Mouse (Mus musculus) midbrain, embryonic 12.5 days (tissue): ENCODE data around the gene Aff3. TPM values are rescaled to one million over a fixed set of nuclear protein-coding genes. Genes with fewer than 3 reads are reported as not detected.
A peak's percentile ranks its signal among the peaks of the same experiment; 100 is the strongest.

Experiments used
- ATAC-seq: fragments of 200-750 bp; cut with Nextera tagmentation; 2 replicates; pipeline ENCODE4 v1.8.0; 2017; ENCODE audit warnings: low read depth, moderate TSS enrichment, moderate library complexity; ENCODE audit not compliant: low FRiP score
- H3K27ac ChIP-seq: fragments of 300-500 bp; sonication (generic); replicated peaks from 2 replicates; pipeline ENCODE4 v1.5.1; 2016; ENCODE audit warnings: mild to moderate bottlenecking
- H3K27me3 ChIP-seq: fragments of 300-500 bp; sonication (generic); 2 replicates; pipeline ENCODE4 v1.6.1; 2016; ENCODE audit warnings: mild to moderate bottlenecking
- H3K36me3 ChIP-seq: fragments of 300-500 bp; sonication (generic); 2 replicates; pipeline ENCODE4 v1.6.1; 2016
- H3K4me1 ChIP-seq: fragments of 300-500 bp; sonication (generic); 2 replicates; pipeline ENCODE4 v1.6.1; 2016
- H3K4me2 ChIP-seq: fragments of 300-500 bp; sonication (generic); replicated peaks from 2 replicates; pipeline ENCODE4 v1.6.1; 2016; ENCODE audit warnings: mild to moderate bottlenecking, moderate library complexity
- H3K4me3 ChIP-seq: fragments of 300-500 bp; sonication (generic); 2 replicates; pipeline ENCODE4 v1.5.1; 2016; ENCODE audit warnings: mild to moderate bottlenecking
- H3K9ac ChIP-seq: fragments of 300-500 bp; sonication (generic); replicated peaks from 2 replicates; pipeline ENCODE4 v1.6.1; 2016; ENCODE audit warnings: mild to moderate bottlenecking, moderate library complexity
- H3K9me3 ChIP-seq: fragments of 300-500 bp; sonication (generic); 2 replicates; pipeline ENCODE4 v1.6.1; 2016; ENCODE audit warnings: mild to moderate bottlenecking
- WGBS: fragments of 180-500 bp; shearing (Covaris S2); methylation state at CpG from one replicate; pipeline ENCODE4 v1.1.7; 2016; 5-methylcytosine and 5-hydroxymethylcytosine counted together
- polyA plus RNA-seq: library from polyadenylated mRNA; unstranded; fragments of >200 nt; fragmentation: Nextera tagmentation; extraction: Ambion mirVana; gene quantifications from 2 replicates; pipeline ENCODE4 v1.2.1, GENCODE M21; 2016

Gene Aff3
- polyA plus RNA-seq, 1 experiment from 2014 or later: 25.4 TPM

DNA sequence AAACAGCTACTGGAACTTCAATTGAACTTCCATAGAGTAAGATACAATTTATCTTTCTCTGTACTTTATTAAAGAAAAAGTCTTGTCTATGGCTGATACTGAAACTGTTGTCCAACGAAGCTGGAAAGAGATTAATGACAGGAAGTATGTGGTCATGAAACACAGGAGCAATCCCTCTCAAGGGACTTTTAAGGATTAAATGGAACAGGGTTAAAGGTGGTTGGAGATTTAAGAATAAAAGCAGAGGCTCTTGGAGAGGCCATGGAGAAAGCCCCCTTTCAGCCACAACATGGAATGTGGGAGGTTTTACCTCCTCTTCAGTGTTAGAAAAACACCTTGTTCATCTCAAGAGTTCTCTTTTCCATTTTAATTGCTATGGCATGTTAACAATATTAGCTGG is 148.5 kb downstream of the Aff3 start:
- ATAC-seq: no peak
- H3K4me1 ChIP-seq: peaks cover 15% of the 10 kb centered on the region
- 0 out of 2 replicates have a peak, but pooled peaks cover under 1% of the 10 kb centered on the region for H3K9me3 ChIP-seq
- H3K36me3 ChIP-seq: peaks cover 2% of the 10 kb centered on the region
- no peak overlapping the region for H3K27ac ChIP-seq
- no peak overlapping the region for H3K4me3 ChIP-seq
- no peak overlapping the region for H3K4me2 ChIP-seq
- no peaks in the 10 kb centered on the region for H3K27me3 ChIP-seq
- no peak overlapping the region for H3K9ac ChIP-seq
- WGBS: 48% methylated on average over 1 of the region's 1 CpGs

- no peak overlapping the region for H3K4me3 ChIP-seq
- ATAC-seq: no peak
- H3K9me3 ChIP-seq: no peaks in the 10 kb centered on the region
- no peak overlapping the region for H3K9ac ChIP-seq
- H3K27ac ChIP-seq: no peak overlapping the region
- no peaks in the 10 kb centered on the region for H3K36me3 ChIP-seq
- peaks cover 17% of the 10 kb centered on the region for H3K4me1 ChIP-seq
- H3K27me3 ChIP-seq: no peaks in the 10 kb centered on the region
- H3K4me2 ChIP-seq: no peak overlapping the region
- 60% methylated on average over 4 of the region's 4 CpGs for WGBS
Observed at GRCm38 (mm10) chr1:38514634-38515011, 150.1 kb downstream of the Aff3 start.

DNA sequence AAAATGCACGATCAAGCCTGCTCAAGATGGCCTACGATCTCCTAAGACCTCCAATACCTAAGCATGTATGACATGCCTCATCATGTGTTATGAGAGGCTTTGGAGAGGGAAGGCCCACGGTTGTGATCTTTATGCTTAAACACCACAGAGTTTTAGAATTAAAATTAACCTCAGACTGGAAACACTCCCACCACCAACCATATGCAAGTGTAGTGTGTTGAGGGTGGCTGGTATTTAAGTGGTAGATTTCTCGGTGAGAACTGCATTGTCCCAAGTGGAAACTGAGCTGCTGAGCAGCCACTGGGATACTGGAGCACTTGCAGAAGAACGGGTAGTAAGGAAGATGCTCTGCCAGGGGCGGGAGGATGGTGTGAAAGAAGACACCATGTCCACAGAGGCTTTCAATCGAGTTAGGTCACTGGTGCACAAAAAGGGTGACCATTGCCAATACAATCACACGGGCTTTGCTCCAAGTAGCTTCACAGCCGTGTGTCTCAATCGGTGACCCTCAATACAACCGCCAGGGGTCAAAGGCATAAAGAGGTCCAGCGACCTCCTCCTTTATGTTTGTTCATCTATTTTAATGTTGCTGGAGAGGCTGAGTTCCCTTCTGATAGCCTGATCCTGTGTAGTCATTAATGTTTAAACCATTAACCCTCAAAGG is 150.7 kb downstream of the Aff3 start:
- Histone ChIP-seq H3K4me1 (peaks cover 17% of the 10 kb centered on the region), H3K27me3 (no peaks in the 10 kb centered on the region), H3K9me3 (no peaks in the 10 kb centered on the region), H3K36me3 (no peaks in the 10 kb centered on the region), H3K4me3 (no peak overlapping the region), H3K4me2 (no peak overlapping the region), H3K27ac (no peak overlapping the region), H3K9ac (no peak overlapping the region)
- ATAC-seq: no peak
- WGBS: 62% methylated on average over 12 of the region's 12 CpGs

DNA sequence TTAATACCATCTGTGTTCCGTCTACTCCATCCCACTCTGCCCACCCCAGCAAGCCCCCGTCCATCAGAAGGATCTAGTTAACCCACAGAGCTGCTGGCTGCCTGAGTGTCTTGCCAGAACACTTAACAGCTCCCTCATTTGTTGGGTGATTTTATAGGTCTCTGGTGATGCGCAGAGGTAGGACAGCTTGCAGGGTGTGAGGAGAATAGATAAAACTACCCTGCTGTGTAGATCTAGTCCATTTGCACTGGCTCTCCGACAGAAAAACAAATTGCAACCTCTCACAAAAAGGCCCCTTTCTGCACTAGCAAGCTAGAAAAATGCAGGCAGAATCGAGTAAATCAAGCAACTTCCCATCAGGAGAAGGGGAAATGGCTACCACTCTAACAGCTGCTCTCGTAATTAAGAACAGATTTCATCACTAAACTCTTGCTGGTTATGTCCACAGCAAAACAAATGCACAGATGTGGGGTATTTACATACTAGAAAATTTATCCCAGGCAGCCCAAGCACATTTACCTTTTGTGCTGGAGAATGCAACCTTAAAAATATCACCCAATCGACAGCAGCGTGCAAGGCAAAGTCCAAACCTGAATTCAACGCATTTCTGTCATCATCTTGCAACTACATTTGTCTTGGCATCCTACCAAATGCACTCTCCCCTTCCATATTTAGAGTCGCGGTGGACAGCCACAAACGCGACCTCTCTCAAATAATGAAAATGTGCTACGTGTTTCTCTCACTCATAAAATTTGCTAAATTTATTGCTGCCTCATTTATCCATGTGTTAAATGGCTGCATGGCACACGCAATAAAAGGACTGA is 152.3 kb downstream of the Aff3 start:
- H3K36me3 ChIP-seq: no peaks in the 10 kb centered on the region
- no peak for ATAC-seq
- H3K4me2 ChIP-seq: no peak overlapping the region
- H3K4me1 ChIP-seq: peaks cover 17% of the 10 kb centered on the region
- H3K4me3 ChIP-seq: no peak overlapping the region
- H3K9me3 ChIP-seq: no peaks in the 10 kb centered on the region
- peak overlapping the region; percentile 42; the same call in 1 of the 2 replicates for H3K27ac ChIP-seq
- whole genome bisulfite sequencing: 68% methylated on average over 15 of the region's 15 CpGs
- H3K9ac ChIP-seq: no peak overlapping the region
- H3K27me3 ChIP-seq: no peaks in the 10 kb centered on the region

GRCm38 (mm10) chr1:38511076-38511475 is 153.7 kb downstream of the Aff3 start:
- H3K27me3 ChIP-seq: no peaks in the 10 kb centered on the region
- H3K9me3 ChIP-seq: no peaks in the 10 kb centered on the region
- 67% methylated on average over 5 of the region's 5 CpGs for WGBS
- H3K4me3 ChIP-seq: no peak overlapping the region
- H3K4me2 ChIP-seq: no peak overlapping the region
- H3K4me1 ChIP-seq: peaks cover 17% of the 10 kb centered on the region
- no peak overlapping the region; the same call in 1 of the 2 replicates for H3K27ac ChIP-seq
- H3K9ac ChIP-seq: no peak overlapping the region
- ATAC-seq: no peak
- H3K36me3 ChIP-seq: no peaks in the 10 kb centered on the region

DNA sequence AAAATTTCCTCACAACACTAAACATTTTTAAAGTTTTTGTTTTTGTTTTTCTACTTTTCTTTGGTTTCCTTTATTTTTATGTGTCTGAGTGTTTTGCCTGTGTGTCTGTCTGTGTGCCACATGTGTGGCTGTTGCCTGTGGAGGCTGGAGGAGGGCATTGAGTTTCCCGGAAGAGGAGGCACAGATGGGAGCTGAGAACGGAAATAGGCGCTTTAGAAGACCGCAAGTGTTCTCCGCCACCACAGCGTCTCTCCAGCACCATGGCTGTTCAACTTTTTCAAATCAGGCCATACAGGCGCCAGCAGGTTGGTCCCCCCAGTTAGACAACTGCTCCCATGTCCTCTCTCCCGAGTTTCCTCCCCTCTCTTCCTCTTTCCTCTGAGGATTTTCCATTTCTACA is 155.5 kb downstream of the Aff3 start:
- H3K9ac ChIP-seq: no peak overlapping the region
- H3K9me3 ChIP-seq: no peaks in the 10 kb centered on the region
- H3K4me2 ChIP-seq: no peak overlapping the region
- WGBS: 83% methylated on average over 8 of the region's 8 CpGs
- H3K27me3 ChIP-seq: no peaks in the 10 kb centered on the region
- H3K4me1 ChIP-seq: peaks cover 17% of the 10 kb centered on the region
- no peak overlapping the region for H3K4me3 ChIP-seq
- no peak for ATAC-seq
- no peaks in the 10 kb centered on the region for H3K36me3 ChIP-seq
- H3K27ac ChIP-seq: no peak overlapping the region

DNA sequence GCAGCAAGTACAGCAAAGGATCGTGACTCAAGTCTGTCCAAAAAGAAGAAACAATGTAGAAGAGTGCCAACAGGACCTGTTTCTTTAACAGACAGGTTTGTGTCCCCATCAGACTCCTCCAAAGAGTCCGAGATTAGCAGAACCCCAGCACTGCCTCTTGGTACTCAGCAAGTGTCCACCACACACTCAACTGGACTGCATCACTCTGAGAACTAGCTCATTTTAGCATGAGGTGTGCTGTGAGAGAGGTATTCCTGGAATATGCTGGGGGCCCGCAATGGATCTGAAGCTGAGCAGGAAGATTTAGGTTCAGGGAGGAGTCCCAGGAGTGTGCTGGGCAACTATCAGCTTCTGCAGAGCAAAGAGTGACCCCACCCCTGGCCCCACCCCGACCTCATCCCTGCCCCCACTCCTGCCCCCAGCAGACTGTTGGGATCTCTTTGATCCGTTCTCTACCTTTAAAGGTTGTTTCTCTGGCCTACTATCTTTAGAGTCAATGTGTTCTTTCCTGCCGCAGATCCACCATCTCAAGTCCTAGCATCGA is 157.0 kb downstream of the Aff3 start:
- 90% methylated on average over 7 of the region's 7 CpGs for WGBS

DNA sequence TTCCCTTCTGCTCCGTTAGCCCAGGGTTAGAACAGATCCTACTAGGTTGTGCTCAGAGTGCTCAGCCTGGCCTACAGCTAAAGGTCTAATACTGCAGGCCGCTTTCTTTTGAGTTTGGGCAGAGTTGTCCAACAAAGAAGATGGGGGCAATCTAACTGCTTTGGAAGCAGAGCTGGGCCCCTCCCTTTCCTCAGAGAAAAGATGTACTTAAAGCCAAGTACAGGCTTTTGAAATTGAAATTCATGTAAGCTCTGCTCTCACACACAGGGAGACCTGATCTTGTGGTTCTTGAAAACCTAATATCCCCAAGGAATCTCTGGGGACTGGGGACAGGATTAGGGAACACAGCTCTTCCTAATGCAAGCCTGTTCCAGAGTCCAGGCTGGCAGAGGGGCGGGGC is 158.4 kb downstream of the Aff3 start:
- H3K36me3 ChIP-seq: no peaks in the 10 kb centered on the region
- H3K9me3 ChIP-seq: no peaks in the 10 kb centered on the region
- no peak for ATAC-seq
- no peak overlapping the region for H3K4me2 ChIP-seq
- no peaks in the 10 kb centered on the region for H3K27me3 ChIP-seq
- H3K4me1 ChIP-seq: peaks cover 21% of the 10 kb centered on the region
- H3K9ac ChIP-seq: no peak overlapping the region
- WGBS: 79% methylated on average over 3 of the region's 3 CpGs
- 0 out of 2 replicates have a peak overlapping the region, but pooled peaks have one; percentile 7 for H3K27ac ChIP-seq
- H3K4me3 ChIP-seq: no peak overlapping the region

More for the DNA sequence above, 157.0 kb downstream of the Aff3 start:
- no peak overlapping the region for H3K9ac ChIP-seq
- H3K4me1 ChIP-seq: peaks cover 26% of the 10 kb centered on the region
- H3K27ac ChIP-seq: no peak overlapping the region
- no peak overlapping the region for H3K4me3 ChIP-seq
- no peak overlapping the region for H3K4me2 ChIP-seq
- no peaks in the 10 kb centered on the region for H3K36me3 ChIP-seq
- no peaks in the 10 kb centered on the region for H3K27me3 ChIP-seq
- no peaks in the 10 kb centered on the region for H3K9me3 ChIP-seq
- ATAC-seq: no peak

GRCm38 (mm10) chr1:38503431-38504089 is 161.2 kb downstream of the Aff3 start:
- H3K27me3 ChIP-seq: no peaks in the 10 kb centered on the region
- no peaks in the 10 kb centered on the region for H3K36me3 ChIP-seq
- no peak overlapping the region for H3K4me3 ChIP-seq
- WGBS: 50% methylated on average over 13 of the region's 13 CpGs
- H3K4me2 ChIP-seq: no peak overlapping the region
- H3K9me3 ChIP-seq: no peaks in the 10 kb centered on the region
- no peak overlapping the region for H3K27ac ChIP-seq
- H3K4me1 ChIP-seq: peaks cover 16% of the 10 kb centered on the region
- peak; percentile 41; the same call in 1 of the 2 replicates for ATAC-seq
- H3K9ac ChIP-seq: no peak overlapping the region

DNA sequence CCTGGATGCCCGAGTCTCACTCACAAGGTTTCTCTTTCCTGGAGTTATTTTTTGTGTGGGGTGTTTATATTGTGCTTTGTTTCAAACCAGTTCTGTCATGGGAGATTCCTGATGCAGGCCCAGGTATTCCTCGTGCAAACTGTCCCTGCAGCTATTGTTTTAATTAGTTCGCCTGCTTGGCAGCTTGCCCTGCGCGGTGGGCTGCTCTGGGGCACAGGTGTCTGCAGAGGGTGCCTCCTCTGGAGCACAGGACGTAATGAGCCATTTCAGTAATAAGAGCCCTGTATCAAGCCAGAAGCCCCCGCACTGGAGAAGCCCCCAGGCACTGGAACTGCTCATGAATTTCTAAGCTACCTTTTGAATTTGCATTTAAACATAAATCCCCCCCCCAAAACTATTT is 162.0 kb downstream of the Aff3 start:
- no peak overlapping the region for H3K9ac ChIP-seq
- ATAC-seq: peak; percentile 78
- WGBS: 57% methylated on average over 7 of the region's 7 CpGs
- no peak overlapping the region for H3K4me2 ChIP-seq
- no peaks in the 10 kb centered on the region for H3K27me3 ChIP-seq
- peak overlapping the region; percentile 47; the same call in 1 of the 2 replicates for H3K27ac ChIP-seq
- H3K4me3 ChIP-seq: no peak overlapping the region
- H3K36me3 ChIP-seq: no peaks in the 10 kb centered on the region
- H3K4me1 ChIP-seq: peaks cover 16% of the 10 kb centered on the region
- no peaks in the 10 kb centered on the region for H3K9me3 ChIP-seq

DNA sequence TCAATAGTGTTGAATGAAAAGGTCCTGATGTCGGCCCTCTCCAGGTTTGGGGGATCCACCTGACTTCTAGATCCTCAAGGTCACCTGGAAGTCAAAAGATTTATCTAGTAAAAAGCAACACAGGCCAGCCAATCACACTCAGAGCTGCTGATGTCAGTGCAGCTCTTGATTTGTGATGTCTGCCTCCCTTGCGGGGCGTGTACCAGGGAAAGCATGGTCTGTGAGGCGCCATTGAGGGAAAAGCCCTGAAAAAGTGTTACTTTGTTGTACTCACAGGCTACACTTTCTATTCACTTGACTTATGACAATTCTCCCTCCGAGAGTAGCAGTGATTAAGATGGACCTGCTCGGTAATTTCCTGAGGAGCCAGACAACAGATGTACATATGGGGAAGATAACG is 163.5 kb downstream of the Aff3 start:
- Histone ChIP-seq H3K27ac (no peak overlapping the region), H3K36me3 (no peaks in the 10 kb centered on the region), H3K4me2 (no peak overlapping the region), H3K9me3 (no peaks in the 10 kb centered on the region), H3K4me1 (peaks cover 25% of the 10 kb centered on the region), H3K9ac (no peak overlapping the region), H3K27me3 (no peaks in the 10 kb centered on the region), H3K4me3 (no peak overlapping the region)
- 94% methylated on average over 7 of the region's 7 CpGs for WGBS
- no peak for ATAC-seq

- Histone ChIP-seq H3K4me1 (peaks cover 25% of the 10 kb centered on the region), H3K27ac (no peak overlapping the region), H3K27me3 (no peaks in the 10 kb centered on the region), H3K4me3 (no peak overlapping the region), H3K9ac (no peak overlapping the region), H3K4me2 (no peak overlapping the region), H3K9me3 (no peaks in the 10 kb centered on the region), H3K36me3 (no peaks in the 10 kb centered on the region)
- WGBS: 82% methylated on average over 6 of the region's 6 CpGs
- no peak for ATAC-seq
Observed at GRCm38 (mm10) chr1:38499500-38499899, 165.3 kb downstream of the Aff3 start.
